Mouse (Mus musculus): ENCODE data around the gene Mrpl27. TPM values are rescaled to one million over a fixed set of nuclear protein-coding genes. Genes with fewer than 3 reads are reported as not detected.
A peak's percentile ranks its signal among the peaks of the same experiment; 100 is the strongest.
"Not testable (repeated sequence)": the region's sequence is repeated elsewhere in the genome, so short reads cannot be mapped to it uniquely, and the experiment has no call there.

Mrpl27 gene
- polyA plus RNA-seq, 1 experiment from 2014 or later, result 144 TPM

- no peak for ATAC-seq (ENCODE audit: low FRiP score)
- no peak overlapping the region for H3K9ac ChIP-seq
- no peaks in the 10 kb centered on the region for H3K27me3 ChIP-seq
- H3K27ac ChIP-seq, result no peak overlapping the region
- H3K36me3 ChIP-seq, result peaks cover 51% of the 10 kb centered on the region
- peaks cover 17% of the 10 kb centered on the region for H3K4me1 ChIP-seq (replicated peaks)
- no peaks in the 10 kb centered on the region for H3K9me3 ChIP-seq
- no peak overlapping the region for H3K4me2 ChIP-seq
- H3K4me3 ChIP-seq, result no peak overlapping the region
- 95% methylated on average over 5 of the region's 5 CpGs for WGBS
Observed at GRCm38 (mm10) chr11:94631969-94632368, 21.6 kb upstream of the Mrpl27 start.

- peaks cover 17% of the 10 kb centered on the region for H3K4me1 ChIP-seq (replicated peaks)
- WGBS, result 87% methylated on average over 8 of the region's 8 CpGs
- H3K36me3 ChIP-seq, result peaks cover 62% of the 10 kb centered on the region
Observed at GRCm38 (mm10) chr11:94632988-94633387, 20.6 kb upstream of the Mrpl27 start.

GRCm38 (mm10) chr11:94634431-94634830 is 19.1 kb upstream of the Mrpl27 start:
- H3K4me2 ChIP-seq, result no peak overlapping the region
- no peaks in the 10 kb centered on the region for H3K27me3 ChIP-seq
- ATAC-seq (ENCODE audit: low FRiP score), result no peak
- 93% methylated on average over 5 of the region's 5 CpGs for WGBS
- H3K4me3 ChIP-seq, result no peak overlapping the region
- H3K36me3 ChIP-seq, result peaks cover 76% of the 10 kb centered on the region
- H3K9ac ChIP-seq, result no peak overlapping the region
- H3K9me3 ChIP-seq, result no peaks in the 10 kb centered on the region
- peaks cover 15% of the 10 kb centered on the region for H3K4me1 ChIP-seq (replicated peaks)
- H3K27ac ChIP-seq, result no peak overlapping the region

More at GRCm38 (mm10) chr11:94632988-94633387, 20.6 kb upstream of the Mrpl27 start:
- Histone ChIP-seq H3K27me3 (no peaks in the 10 kb centered on the region), H3K27ac (no peak overlapping the region), H3K9me3 (no peaks in the 10 kb centered on the region), H3K4me3 (no peak overlapping the region), H3K4me2 (no peak overlapping the region), H3K9ac (no peak overlapping the region)
- no peak for ATAC-seq (ENCODE audit: low FRiP score)

GRCm38 (mm10) chr11:94644461-94645219 is 8.9 kb upstream of the Mrpl27 start:
- Histone ChIP-seq H3K9ac (no peak overlapping the region), H3K36me3 (peaks cover 85% of the 10 kb centered on the region), H3K4me3 (no peak overlapping the region), H3K4me1 (replicated peaks) (no peaks in the 10 kb centered on the region), H3K27ac (no peak overlapping the region), H3K9me3 (no peaks in the 10 kb centered on the region), H3K27me3 (no peaks in the 10 kb centered on the region), H3K4me2 (no peak overlapping the region)
- WGBS, result 84% methylated on average over 8 of the region's 8 CpGs
- ATAC-seq (ENCODE audit: low FRiP score), result no peak

- WGBS, result 95% methylated on average over 4 of the region's 4 CpGs
- no peak for ATAC-seq (ENCODE audit: low FRiP score)
- no peaks in the 10 kb centered on the region for H3K27me3 ChIP-seq
- peaks cover 69% of the 10 kb centered on the region for H3K36me3 ChIP-seq
- no peak overlapping the region for H3K4me2 ChIP-seq
- H3K9me3 ChIP-seq, result no peaks in the 10 kb centered on the region
- no peak overlapping the region for H3K27ac ChIP-seq
- no peaks in the 10 kb centered on the region for H3K4me1 ChIP-seq (replicated peaks)
- H3K9ac ChIP-seq, result no peak overlapping the region
- no peak overlapping the region for H3K4me3 ChIP-seq
Observed at GRCm38 (mm10) chr11:94646457-94646856, 7.1 kb upstream of the Mrpl27 start.

- H3K9me3 ChIP-seq; H3K27me3 ChIP-seq; H3K9ac ChIP-seq; H3K27ac ChIP-seq; ATAC-seq (ENCODE audit: low FRiP score); H3K4me3 ChIP-seq; H3K4me2 ChIP-seq: not testable (repeated sequence)
- 98% methylated on average over 5 of the region's 7 CpGs for WGBS
- Histone ChIP-seq H3K36me3 (peaks cover 22% of the 10 kb centered on the region), H3K4me1 (replicated peaks) (peaks cover 23% of the 10 kb centered on the region)
Observed at GRCm38 (mm10) chr11:94651241-94651640, 2.3 kb upstream of the Mrpl27 start.

GRCm38 (mm10) chr11:94652973-94653372 is 594 bp upstream of the Mrpl27 start:
- 0 out of 2 replicates have a peak, but pooled peaks have one; percentile 9 for ATAC-seq (ENCODE audit: low FRiP score)
- Histone ChIP-seq H3K27me3 (no peaks in the 10 kb centered on the region), H3K9ac (peak overlapping the region; percentile 72; the same call in 1 of the 2 replicates), H3K27ac (no peak overlapping the region), H3K36me3 (peaks cover 19% of the 10 kb centered on the region), H3K4me2 (peak overlapping the region; percentile 82), H3K4me3 (peak overlapping the region; percentile 63), H3K4me1 (replicated peaks) (peaks cover 23% of the 10 kb centered on the region), H3K9me3 (no peaks in the 10 kb centered on the region)
- WGBS, result 52% methylated on average over 8 of the region's 8 CpGs

GRCm38 (mm10) chr11:94661344-94661743 is 7.8 kb downstream of the Mrpl27 start:
- Histone ChIP-seq H3K4me1 (replicated peaks) (no peaks in the 10 kb centered on the region), H3K4me2 (no peak overlapping the region), H3K9me3 (no peaks in the 10 kb centered on the region), H3K27ac (peak overlapping the region; percentile 18; the same call in 1 of the 2 replicates), H3K36me3 (peaks cover 91% of the 10 kb centered on the region), H3K27me3 (no peaks in the 10 kb centered on the region), H3K9ac (no peak overlapping the region), H3K4me3 (no peak overlapping the region)
- no peak for ATAC-seq (ENCODE audit: low FRiP score)
- 60% methylated on average over 1 of the region's 1 CpGs for WGBS

- ATAC-seq (ENCODE audit: low FRiP score), result no peak
- H3K27me3 ChIP-seq, result no peaks in the 10 kb centered on the region
- 95% methylated on average over 6 of the region's 6 CpGs for WGBS
- no peaks in the 10 kb centered on the region for H3K4me1 ChIP-seq (replicated peaks)
- H3K36me3 ChIP-seq, result peaks cover 94% of the 10 kb centered on the region
- H3K9ac ChIP-seq, result no peak overlapping the region
- H3K4me3 ChIP-seq, result no peak overlapping the region
- H3K9me3 ChIP-seq, result no peaks in the 10 kb centered on the region
- no peak overlapping the region for H3K4me2 ChIP-seq
- H3K27ac ChIP-seq, result no peak overlapping the region
Observed at GRCm38 (mm10) chr11:94665281-94665680, 11.7 kb downstream of the Mrpl27 start.

- peaks cover 10% of the 10 kb centered on the region for H3K36me3 ChIP-seq
- 89% methylated on average over 5 of the region's 5 CpGs for WGBS
- peaks cover 47% of the 10 kb centered on the region for H3K4me1 ChIP-seq (replicated peaks)
- H3K27ac ChIP-seq, result no peak overlapping the region
- no peak for ATAC-seq (ENCODE audit: low FRiP score)
- H3K4me3 ChIP-seq, result no peak overlapping the region
- H3K9me3 ChIP-seq, result no peaks in the 10 kb centered on the region
- H3K9ac ChIP-seq, result no peak overlapping the region; the same call in 1 of the 2 replicates
- no peak overlapping the region for H3K4me2 ChIP-seq
- H3K27me3 ChIP-seq, result no peaks in the 10 kb centered on the region
Observed at GRCm38 (mm10) chr11:94674984-94675383, 21.4 kb downstream of the Mrpl27 start.

- Histone ChIP-seq H3K4me2 (peak overlapping the region; percentile 70), H3K4me3 (peak overlapping the region; percentile 93; the same call in 1 of the 2 replicates), H3K36me3 (peaks cover 5% of the 10 kb centered on the region), H3K27me3 (no peaks in the 10 kb centered on the region), H3K9ac (peak overlapping the region; percentile 95; the same call in 1 of the 2 replicates), H3K27ac (peak overlapping the region; percentile 40; the same call in 1 of the 2 replicates), H3K4me1 (replicated peaks) (peaks cover 47% of the 10 kb centered on the region), H3K9me3 (no peaks in the 10 kb centered on the region)
- WGBS, result 87% methylated on average over 5 of the region's 5 CpGs
- ATAC-seq (ENCODE audit: low FRiP score), result no peak
Observed at GRCm38 (mm10) chr11:94675446-94675845, 21.9 kb downstream of the Mrpl27 start.

GRCm38 (mm10) chr11:94676308-94676707 is 22.7 kb downstream of the Mrpl27 start:
- peak; percentile 2; the same call in 1 of the 2 replicates for ATAC-seq (ENCODE audit: low FRiP score)
- Histone ChIP-seq H3K9me3 (no peaks in the 10 kb centered on the region), H3K27me3 (no peaks in the 10 kb centered on the region), H3K4me3 (peak overlapping the region; percentile 93), H3K4me2 (peak overlapping the region; percentile 70), H3K4me1 (replicated peaks) (peaks cover 47% of the 10 kb centered on the region), H3K9ac (peak overlapping the region; percentile 95), H3K27ac (no peak overlapping the region), H3K36me3 (no peaks in the 10 kb centered on the region)
- 40% methylated on average over 4 of the region's 4 CpGs for WGBS

Measured in hindbrain, embryonic 13.5 days (tissue).